Mouse (Mus musculus) monocyte, adult 5-6 weeks (primary cell): ENCODE measurements around the gene Pla2g2e. TPM values are rescaled to one million over a fixed set of nuclear protein-coding genes. Genes with fewer than 3 reads are reported as not detected.
"Not testable (repeated sequence)": the region's sequence is repeated elsewhere in the genome, so short reads cannot be mapped to it uniquely, and the experiment has no call there.

Experiments
- ATAC-seq: fragments of 153-309, 156-312 bp; replicated peaks from 2 replicates; pipeline ENCODE4 v1.8.0; 2017; ENCODE audit warnings: mild to moderate bottlenecking; ENCODE audit not compliant: low TSS enrichment, insufficient number of reproducible peaks, severe bottlenecking, poor library complexity, low FRiP score
- total RNA-seq: library from RNA; stranded (forward); fragments of 200-1000, 200-491, 200-594 nt; gene quantifications from 3 replicates; pipeline ENCODE4 v1.2.3, GENCODE M21; 2017

Gene Pla2g2e
- total RNA-seq, 1 experiment from 2014 or later, result not detected

DNA sequence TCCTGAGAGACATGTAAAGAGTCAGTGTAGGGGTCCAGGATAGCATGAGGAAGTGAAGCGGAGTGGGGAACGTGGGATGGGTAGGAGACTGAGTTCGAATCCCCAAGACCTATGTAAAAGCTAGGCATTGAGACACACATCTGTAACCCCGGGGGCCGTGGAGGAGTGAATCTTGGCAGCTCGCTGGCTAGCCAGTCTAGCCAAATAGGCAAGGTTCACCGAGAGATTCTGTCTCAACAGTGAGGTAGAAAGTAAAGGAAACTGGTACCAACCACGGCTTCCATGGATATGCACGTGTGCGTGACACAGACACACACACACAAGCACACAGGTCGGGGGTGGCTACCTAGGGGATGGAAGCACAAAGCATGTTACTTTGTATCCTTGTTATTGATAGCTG lies 2.1 kb downstream of the Pla2g2e start:
- no peak for ATAC-seq

DNA sequence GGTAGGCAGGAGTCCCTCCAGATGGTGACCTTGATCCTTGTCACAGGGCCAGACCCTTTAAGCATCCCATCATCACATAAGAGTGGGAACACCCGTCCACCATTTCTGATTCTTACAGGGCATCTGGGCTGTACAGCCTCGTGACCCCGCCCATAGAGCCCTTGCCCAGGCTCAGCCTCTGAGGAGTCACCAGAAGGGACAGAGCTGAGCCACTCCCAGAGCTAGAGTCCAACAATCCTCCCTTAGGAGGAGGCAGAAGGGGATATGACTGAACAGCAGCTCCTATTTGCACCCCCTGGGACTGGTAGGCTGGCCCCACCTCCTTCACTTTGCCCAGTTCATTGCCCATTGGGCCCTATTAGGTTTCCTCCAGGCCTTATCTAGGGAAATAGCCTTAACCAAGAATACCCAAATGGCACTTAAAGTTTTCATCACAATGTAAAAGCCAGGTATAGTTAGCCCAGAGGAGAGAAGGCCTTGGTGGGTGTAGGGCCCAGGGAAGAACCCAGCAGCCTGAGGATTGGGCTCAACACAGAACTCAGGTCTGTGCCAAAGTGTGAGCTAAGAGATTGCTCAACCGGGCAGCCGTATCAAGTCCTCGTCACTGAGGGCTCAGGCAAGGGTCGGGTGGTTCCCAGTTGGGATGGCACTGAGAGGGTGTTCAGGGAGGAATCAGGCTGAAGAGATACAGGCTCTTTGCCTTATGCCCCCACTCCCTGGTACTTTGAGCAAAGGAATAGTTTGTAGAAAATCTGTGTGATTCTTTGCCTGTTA lies 3.3 kb downstream of the Pla2g2e start:
- ATAC-seq, result no peak

DNA sequence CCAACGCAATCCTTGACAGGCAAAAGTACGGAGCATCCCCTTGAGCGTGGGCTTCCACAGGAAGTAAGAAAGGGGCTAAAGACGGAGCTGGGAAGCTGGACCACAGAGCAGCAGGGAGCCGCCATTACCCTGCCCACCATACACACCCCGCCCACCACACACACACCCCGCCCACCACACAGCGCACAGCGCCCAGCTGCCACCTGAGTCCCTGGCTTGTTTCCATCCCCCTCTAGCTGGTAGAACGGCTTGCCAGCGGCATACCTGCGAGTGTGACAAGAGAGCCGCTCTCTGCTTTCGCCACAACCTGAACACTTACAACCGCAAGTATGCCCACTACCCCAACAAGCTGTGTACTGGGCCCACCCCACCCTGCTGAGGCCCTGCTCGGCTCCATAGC lies 4.4 kb downstream of the Pla2g2e start:
- ATAC-seq, result no peak

DNA sequence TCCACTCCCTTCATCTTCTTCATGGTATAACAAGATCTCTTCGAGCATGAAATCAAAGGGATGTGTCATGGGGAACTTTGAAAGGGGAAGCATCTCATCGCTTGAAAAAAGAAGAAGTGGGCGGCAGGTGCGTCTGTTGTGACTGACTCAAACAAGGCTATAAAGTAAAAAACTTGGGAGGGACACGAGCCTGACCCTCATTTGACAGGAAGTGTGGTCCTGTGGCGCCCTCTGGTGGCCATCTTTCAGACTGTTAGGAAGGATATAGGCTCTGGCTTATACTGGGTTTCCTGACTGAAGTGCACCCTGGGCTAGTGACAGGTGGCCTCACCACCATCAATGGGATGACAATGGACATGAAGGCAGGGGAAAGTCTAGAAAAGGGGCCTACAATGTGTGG lies 6.5 kb downstream of the Pla2g2e start:
- peak; percentile 82 for ATAC-seq

GRCm38 (mm10) chr4:138889165-138889564 lies 11.4 kb downstream of the Pla2g2e start:
- ATAC-seq, result no peak

DNA sequence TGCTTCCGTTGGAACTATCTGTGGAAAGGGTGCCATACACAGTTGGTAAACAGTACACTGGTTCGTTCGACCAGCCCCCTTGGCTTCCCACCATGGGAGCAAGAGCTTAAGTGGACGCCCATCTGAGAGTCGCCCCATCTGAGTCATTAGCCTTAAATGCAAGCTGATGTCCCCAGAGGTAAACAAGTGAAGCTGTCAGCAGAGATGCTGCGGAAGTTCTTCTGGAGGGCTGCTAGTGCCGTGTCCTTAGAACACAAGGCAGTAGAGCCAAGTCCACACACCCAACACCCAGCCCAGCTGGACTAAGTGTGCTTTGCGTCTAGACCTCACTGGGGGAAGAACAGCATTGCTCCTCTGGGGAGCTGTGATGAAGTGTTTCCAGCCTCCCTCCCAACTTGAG lies 11.9 kb downstream of the Pla2g2e start:
- ATAC-seq, result no peak

- ATAC-seq, result no peak
Observed at GRCm38 (mm10) chr4:138892655-138893054, 14.9 kb downstream of the Pla2g2e start.

GRCm38 (mm10) chr4:138893789-138894188 lies 16.0 kb downstream of the Pla2g2e start:
- not testable (repeated sequence) for ATAC-seq

- no peak for ATAC-seq
Observed at GRCm38 (mm10) chr4:138899361-138899760, 21.6 kb downstream of the Pla2g2e start.

DNA sequence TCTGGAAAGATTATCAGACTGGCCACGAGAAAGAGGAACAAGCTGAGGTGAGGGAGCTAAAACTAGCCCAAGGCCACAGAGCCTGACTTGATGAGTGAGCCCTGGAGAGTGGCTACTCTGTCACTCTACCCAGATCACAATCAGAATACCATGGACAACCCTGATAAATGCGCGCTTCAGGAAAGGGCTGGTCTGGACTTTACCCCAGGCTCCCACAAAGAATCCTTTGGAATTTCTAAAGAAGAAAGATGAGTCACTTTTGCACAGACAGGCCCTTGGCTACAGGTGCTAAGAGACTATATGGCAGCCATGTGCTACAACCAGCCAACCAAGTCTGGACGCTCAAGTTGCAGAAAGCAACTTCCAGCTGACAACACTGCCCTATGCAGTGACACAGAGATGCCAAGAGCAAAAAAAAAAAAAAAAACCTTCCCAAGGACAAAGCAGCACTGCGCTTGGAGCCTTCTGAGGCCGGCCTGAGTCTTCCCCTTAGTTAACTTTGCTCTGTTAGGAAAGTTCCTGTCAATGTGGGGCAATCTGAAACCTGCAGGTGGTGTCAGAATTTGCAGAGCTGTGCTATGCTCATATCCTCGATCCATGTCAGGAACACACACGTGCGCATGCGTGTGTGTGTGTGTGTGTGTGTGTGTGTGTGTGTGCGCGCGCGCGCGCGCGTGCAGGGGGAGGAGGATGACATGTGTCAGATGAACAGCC lies 28.0 kb downstream of the Pla2g2e start:
- ATAC-seq, result no peak

DNA sequence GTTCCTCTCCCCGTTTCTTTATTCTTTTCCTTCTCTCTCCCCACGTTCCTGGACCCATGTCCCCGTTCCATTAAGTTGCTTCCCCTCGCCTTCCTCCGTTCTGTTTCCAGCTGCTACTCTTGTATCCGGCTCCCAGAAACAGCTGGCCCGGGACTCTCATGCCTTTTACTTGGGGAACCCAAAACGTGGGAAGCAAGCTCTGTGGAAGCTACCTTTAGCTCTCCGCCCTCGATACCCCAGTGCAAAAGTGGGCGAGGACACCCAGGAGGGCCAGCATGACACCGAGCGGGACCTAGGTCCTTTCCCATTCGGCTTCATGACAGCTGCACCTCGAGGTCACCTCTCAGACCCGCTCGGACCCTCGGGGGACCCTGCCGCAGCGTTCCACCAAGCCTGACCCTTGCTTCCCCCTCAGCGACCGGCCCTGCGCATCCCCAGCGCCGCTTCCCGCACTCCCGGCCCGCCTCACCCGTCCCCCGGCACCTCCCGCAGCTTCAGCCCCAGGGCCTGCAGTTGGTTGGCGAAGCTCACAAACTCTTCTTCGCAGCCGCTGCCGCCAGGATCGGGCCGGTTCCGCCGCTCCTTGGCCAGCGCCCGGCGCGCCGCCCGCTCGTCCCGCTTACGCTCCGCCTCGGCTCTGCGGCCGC lies 35.5 kb downstream of the Pla2g2e start:
- no peak for ATAC-seq

- ATAC-seq, result peak; percentile 96
Observed at GRCm38 (mm10) chr4:138913797-138914196, 36.1 kb downstream of the Pla2g2e start, which contains the start of gene Otud3. TSS of gene Otud3 (minus strand) at chr4:138913945.

DNA sequence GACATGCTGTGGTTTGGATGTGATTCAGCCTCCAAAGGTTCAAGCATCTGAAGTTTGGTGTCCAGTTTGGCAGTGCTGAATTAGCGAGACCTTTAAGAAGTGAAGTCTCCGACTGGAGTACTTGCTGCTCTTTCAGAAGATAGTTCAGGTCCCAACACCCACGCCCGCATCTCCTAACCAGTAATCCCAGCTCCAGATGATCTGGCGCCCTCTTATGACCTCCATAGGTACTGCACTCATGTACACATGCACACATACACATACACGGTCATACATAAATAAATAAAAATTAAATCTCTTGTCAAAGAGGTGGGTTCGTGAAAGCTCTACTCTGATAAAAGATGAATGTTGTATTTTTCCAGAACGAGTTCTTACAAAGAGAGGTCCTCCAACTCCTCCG lies 39.5 kb downstream of the Pla2g2e start:
- no peak for ATAC-seq

GRCm38 (mm10) chr4:138921254-138922130 lies 43.8 kb downstream of the Pla2g2e start:
- ATAC-seq, result no peak

GRCm38 (mm10) chr4:138922131-138922459 lies 44.4 kb downstream of the Pla2g2e start:
- ATAC-seq, result peak; percentile 96

DNA sequence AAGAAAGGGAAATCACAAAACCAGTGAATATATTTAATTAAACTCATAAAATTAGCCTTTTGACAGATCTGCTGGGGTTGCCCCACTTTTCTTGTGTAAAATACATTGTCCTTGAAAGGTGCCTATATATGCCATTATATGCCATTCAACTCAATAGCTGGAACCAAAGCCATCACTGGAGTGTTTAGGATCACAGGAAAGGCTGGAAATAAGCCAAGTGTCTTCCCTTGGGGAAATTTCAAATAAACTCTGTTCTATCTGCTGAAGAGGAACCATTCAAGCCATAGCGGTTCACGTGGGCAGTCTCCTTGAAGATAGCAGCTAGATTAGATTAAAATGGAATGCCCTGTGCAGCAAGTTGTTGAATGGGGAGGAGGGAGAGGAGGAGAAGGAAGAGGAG lies 47.8 kb downstream of the Pla2g2e start:
- no peak for ATAC-seq
